Mouse (Mus musculus) lung, embryonic 14.5 days (tissue): ENCODE results near the gene Slit2. TPM values are rescaled to one million over a fixed set of nuclear protein-coding genes. Genes with fewer than 3 reads are reported as not detected.

Experiments
- ATAC-seq: fragments of 200-750 bp; cut with Nextera tagmentation; 2 replicates; pipeline ENCODE4 v1.8.0; 2017; ENCODE audit warnings: mild to moderate bottlenecking, moderate TSS enrichment, moderate library complexity; ENCODE audit not compliant: insufficient read depth
- DNase-seq: peaks from one replicate; pipeline ENCODE4 v3.0.0-alpha.2; 2015
- H3K27ac ChIP-seq: fragments of 300-500 bp; sonication (generic); 2 replicates; pipeline ENCODE4 v1.5.1; 2014; ENCODE audit warnings: low read depth, mild to moderate bottlenecking, moderate library complexity
- H3K27me3 ChIP-seq: fragments of 300-500 bp; sonication (generic); 2 replicates; pipeline ENCODE4 v1.6.1; 2014; ENCODE audit warnings: low read length, control low read depth; ENCODE audit not compliant: insufficient read depth
- H3K36me3 ChIP-seq: fragments of 300-500 bp; sonication (generic); 2 replicates; pipeline ENCODE4 v1.6.1; 2014; ENCODE audit warnings: control low read depth; ENCODE audit not compliant: insufficient read depth
- H3K4me1 ChIP-seq: fragments of 300-500 bp; sonication (generic); 2 replicates; pipeline ENCODE4 v1.6.1; 2014; ENCODE audit warnings: antibody characterized with exemption, control low read depth; ENCODE audit not compliant: insufficient read depth
- H3K4me2 ChIP-seq: fragments of 300-500 bp; sonication (generic); 2 replicates; pipeline ENCODE4 v1.6.1; 2014; ENCODE audit warnings: mild to moderate bottlenecking
- H3K4me3 ChIP-seq: fragments of 300-500 bp; sonication (generic); 2 replicates; pipeline ENCODE4 v1.5.1; 2014; ENCODE audit warnings: low read depth, low read length
- H3K9ac ChIP-seq: fragments of 300-500 bp; sonication (generic); 2 replicates; pipeline ENCODE4 v1.6.1; 2014
- H3K9me3 ChIP-seq: fragments of 300-500 bp; sonication (generic); 2 replicates; pipeline ENCODE4 v1.6.1; 2016; ENCODE audit warnings: low read depth, low read length, control low read depth
- CTCF ChIP-seq: IDR thresholded peaks from 2 replicates; pipeline ENCODE4 v1.5.1; 2016; ENCODE audit warnings: antibody characterized with exemption, low read depth
- WGBS: fragments of 180-500 bp; shearing (Covaris S2); extraction: QIAGEN DNeasy Blood & Tissue Kit; methylation state at CpG from one replicate; pipeline ENCODE4 v1.1.7; 2014; 5-methylcytosine and 5-hydroxymethylcytosine counted together
- polyA plus RNA-seq: library from polyadenylated mRNA; unstranded; fragments of >200 nt; fragmentation: Nextera tagmentation; extraction: Ambion mirVana; gene quantifications from 2 replicates; pipeline ENCODE4 v1.2.1, GENCODE M21; 2014

Slit2 gene
- polyA plus RNA-seq, 1 experiment from 2014 or later: 49.3 TPM

- Histone ChIP-seq H3K9me3 (no peaks in the 10 kb centered on the region), H3K36me3 (0 out of 2 replicates have a peak, but pooled peaks cover 8% of the 10 kb centered on the region), H3K27ac (no peak overlapping the region), H3K4me3 (no peak overlapping the region), H3K4me1 (no peaks in the 10 kb centered on the region), H3K4me2 (no peak overlapping the region), H3K9ac (no peak overlapping the region), H3K27me3 (no peaks in the 10 kb centered on the region)
- ATAC-seq: no peak
- no peak for DNase-seq
- WGBS: 63% methylated on average over 9 of the region's 9 CpGs
- no peak for TF ChIP-seq CTCF
Measured at GRCm38 (mm10) chr5:48005533-48005932, 22.6 kb downstream of the Slit2 start.

- Histone ChIP-seq H3K27me3 (no peaks in the 10 kb centered on the region), H3K4me3 (no peak overlapping the region), H3K9me3 (no peaks in the 10 kb centered on the region), H3K27ac (no peak overlapping the region), H3K4me1 (no peaks in the 10 kb centered on the region), H3K9ac (no peak overlapping the region), H3K4me2 (no peak overlapping the region), H3K36me3 (0 out of 2 replicates have a peak, but pooled peaks cover 6% of the 10 kb centered on the region)
- DNase-seq (no peak), ATAC-seq (no peak)
- no peak for TF ChIP-seq CTCF
Measured at GRCm38 (mm10) chr5:48006059-48006458, 23.1 kb downstream of the Slit2 start.

- no peak for TF ChIP-seq CTCF
- 62% methylated on average over 4 of the region's 4 CpGs for WGBS
- Histone ChIP-seq H3K9ac (no peak overlapping the region), H3K36me3 (no peaks in the 10 kb centered on the region), H3K27me3 (no peaks in the 10 kb centered on the region), H3K27ac (no peak overlapping the region), H3K4me3 (no peak overlapping the region), H3K9me3 (no peaks in the 10 kb centered on the region), H3K4me2 (no peak overlapping the region), H3K4me1 (no peaks in the 10 kb centered on the region)
- DNase-seq (no peak), ATAC-seq (no peak)
Measured at GRCm38 (mm10) chr5:48023441-48023840, 40.5 kb downstream of the Slit2 start.

- Histone ChIP-seq H3K4me3 (no peak overlapping the region), H3K4me1 (no peaks in the 10 kb centered on the region), H3K27me3 (no peaks in the 10 kb centered on the region), H3K9ac (no peak overlapping the region), H3K36me3 (no peaks in the 10 kb centered on the region), H3K4me2 (no peak overlapping the region), H3K27ac (no peak overlapping the region), H3K9me3 (no peaks in the 10 kb centered on the region)
- ATAC-seq: no peak
- DNase-seq: no peak
- 52% methylated on average over 1 of the region's 1 CpGs for WGBS
- no peak for TF ChIP-seq CTCF
Measured at GRCm38 (mm10) chr5:48034875-48035274, 51.9 kb downstream of the Slit2 start.

GRCm38 (mm10) chr5:48038033-48038432 is 55.1 kb downstream of the Slit2 start:
- WGBS: 33% methylated on average over 5 of the region's 5 CpGs
- no peak overlapping the region for H3K9ac ChIP-seq
- DNase-seq: peak; percentile 73

GRCm38 (mm10) chr5:48048986-48049751 is 66.2 kb downstream of the Slit2 start:
- ATAC-seq: no peak
- H3K4me1 ChIP-seq: no peaks in the 10 kb centered on the region
- no peak for DNase-seq
- no peak overlapping the region for H3K4me2 ChIP-seq
- H3K4me3 ChIP-seq: no peak overlapping the region
- no peak for TF ChIP-seq CTCF
- H3K9ac ChIP-seq: no peak overlapping the region
- H3K27ac ChIP-seq: no peak overlapping the region
- no peaks in the 10 kb centered on the region for H3K27me3 ChIP-seq
- no peaks in the 10 kb centered on the region for H3K9me3 ChIP-seq
- no peaks in the 10 kb centered on the region for H3K36me3 ChIP-seq
- WGBS: 56% methylated on average over 8 of the region's 8 CpGs

More at GRCm38 (mm10) chr5:48038033-48038432, 55.1 kb downstream of the Slit2 start:
- Histone ChIP-seq H3K4me2 (no peak overlapping the region), H3K27ac (no peak overlapping the region), H3K9me3 (no peaks in the 10 kb centered on the region), H3K36me3 (no peaks in the 10 kb centered on the region), H3K4me1 (no peaks in the 10 kb centered on the region), H3K4me3 (no peak overlapping the region), H3K27me3 (no peaks in the 10 kb centered on the region)
- ATAC-seq: no peak; the same call in 1 of the 2 replicates
- TF ChIP-seq CTCF: peak; percentile 56

- no peaks in the 10 kb centered on the region for H3K9me3 ChIP-seq
- 82% methylated on average over 5 of the region's 5 CpGs for WGBS
- no peak overlapping the region for H3K9ac ChIP-seq
- no peak overlapping the region for H3K4me3 ChIP-seq
- no peak overlapping the region for H3K27ac ChIP-seq
- no peaks in the 10 kb centered on the region for H3K4me1 ChIP-seq
- no peak for TF ChIP-seq CTCF
- no peak overlapping the region for H3K4me2 ChIP-seq
- no peaks in the 10 kb centered on the region for H3K36me3 ChIP-seq
- DNase-seq: no peak
- H3K27me3 ChIP-seq: no peaks in the 10 kb centered on the region
- ATAC-seq: no peak
Measured at GRCm38 (mm10) chr5:48050637-48051314, 67.8 kb downstream of the Slit2 start.
